Mouse (Mus musculus): ENCODE measurements around the gene Wnt4.

Wnt4 gene

DNA sequence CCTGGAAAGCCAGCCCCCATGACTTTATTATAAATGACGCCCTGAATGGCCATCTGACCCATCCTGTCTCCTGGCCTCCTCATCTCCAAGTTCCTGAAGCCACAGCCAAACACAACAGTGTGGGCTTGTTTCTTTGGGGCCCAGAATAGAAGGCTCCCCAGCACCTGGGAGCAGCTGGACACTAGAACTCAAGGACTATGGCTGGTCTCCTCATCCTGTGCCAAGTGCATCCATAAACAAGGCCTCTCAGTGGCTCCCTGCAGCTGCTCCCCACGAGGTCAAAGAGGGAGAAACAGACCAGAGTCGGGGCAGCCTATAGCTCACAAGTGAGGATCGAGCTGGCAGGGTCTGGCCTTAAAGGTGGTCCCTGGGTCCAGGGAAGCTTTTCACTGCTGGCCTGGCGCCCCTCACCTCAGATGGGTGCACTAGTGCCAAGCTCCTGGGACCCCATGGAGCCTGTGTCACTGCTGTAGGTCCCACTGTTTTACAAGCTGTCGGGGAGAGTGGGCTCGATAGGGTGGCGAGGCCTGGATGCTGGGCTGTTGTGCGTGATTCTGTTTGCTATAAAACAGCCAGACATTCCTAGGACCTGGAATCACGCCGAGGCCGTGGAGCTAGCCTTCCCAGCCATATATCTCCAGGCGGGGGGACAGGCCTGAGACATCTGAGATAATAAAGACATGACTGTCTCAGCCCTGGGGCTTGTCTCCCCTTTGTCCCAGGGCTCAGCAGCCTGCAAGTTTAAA lies 28.7 kb downstream of the Wnt4 start:
- no peak for DNase-seq (ENCODE audit: low read depth in 2 of 2, low spot score in 2 of 2)

GRCm38 (mm10) chr4:137306577-137306888 lies 29.2 kb downstream of the Wnt4 start:
- DNase-seq (ENCODE audit: low read depth in 2 of 2, low spot score in 2 of 2): no peak

- DNase-seq (ENCODE audit: low read depth in 2 of 2, low spot score in 2 of 2): no peak
Observed at GRCm38 (mm10) chr4:137306991-137307706, 29.9 kb downstream of the Wnt4 start.

DNA sequence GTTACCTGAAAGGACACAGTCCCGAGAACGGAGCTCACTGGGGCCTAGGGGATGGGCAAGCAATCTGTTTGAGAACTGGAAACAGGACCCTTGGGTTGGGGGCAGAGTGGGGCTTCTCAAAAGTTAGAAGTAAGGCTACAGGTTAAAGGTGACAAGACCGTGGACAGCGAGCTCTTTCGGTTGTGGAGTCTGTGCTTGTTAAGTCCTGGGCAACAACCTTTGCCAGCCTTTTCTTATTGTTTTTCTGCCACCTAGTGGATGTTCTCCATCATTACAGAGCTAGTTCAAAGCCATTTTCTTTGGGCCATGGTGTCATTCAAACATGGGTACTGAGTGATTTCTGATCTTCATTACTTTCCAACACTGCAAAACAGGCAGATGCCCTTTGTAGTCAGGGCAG lies 31.1 kb downstream of the Wnt4 start:
- DNase-seq (ENCODE audit: low read depth in 2 of 2, low spot score in 2 of 2): peak in 1 of 2 experiments; percentile 16

DNA sequence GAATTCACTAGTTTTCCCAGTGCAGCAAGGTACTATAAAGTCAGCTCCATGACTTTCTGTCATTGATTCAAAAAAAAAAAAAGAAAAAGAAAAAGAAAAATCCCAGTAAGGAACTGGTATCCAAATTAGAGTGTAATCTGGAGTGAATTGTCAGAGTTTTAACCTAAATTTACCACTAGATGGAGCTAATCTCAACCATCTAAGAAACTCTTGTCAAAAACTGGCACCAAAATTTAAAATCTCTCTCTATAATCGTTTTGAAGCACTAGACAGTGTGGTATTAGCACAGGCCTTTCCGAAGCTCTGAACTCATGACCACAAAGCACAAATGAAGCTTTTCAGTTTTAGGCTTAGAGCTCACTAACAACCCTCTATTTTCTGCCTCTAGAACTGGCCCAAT lies 36.2 kb downstream of the Wnt4 start:
- no peak for DNase-seq (ENCODE audit: low read depth in 2 of 2, low spot score in 2 of 2)

DNA sequence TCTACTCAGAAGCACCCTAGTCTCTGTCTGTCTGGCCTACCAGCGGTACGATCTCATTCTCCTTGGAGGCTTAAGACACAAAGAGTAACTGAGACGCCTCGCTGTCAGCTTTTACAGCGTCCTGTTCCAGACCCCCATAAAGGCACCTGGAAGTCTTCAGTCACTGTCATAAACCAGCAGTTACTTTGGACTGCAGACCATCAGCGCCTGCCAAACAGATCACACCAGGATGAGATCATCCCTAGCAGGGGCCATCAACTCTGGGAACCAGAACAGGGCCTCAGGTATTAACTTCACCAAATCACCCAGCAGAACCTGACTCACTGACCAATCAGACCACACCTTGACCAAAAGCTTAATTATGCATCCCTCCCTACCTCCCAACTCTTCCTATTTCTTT lies 37.3 kb downstream of the Wnt4 start:
- no peak for DNase-seq (ENCODE audit: low read depth in 2 of 2, low spot score in 2 of 2)

- no peak for DNase-seq (ENCODE audit: low read depth in 2 of 2, low spot score in 2 of 2)
Observed at GRCm38 (mm10) chr4:137315061-137315460, 37.8 kb downstream of the Wnt4 start.

GRCm38 (mm10) chr4:137316027-137316770 lies 38.9 kb downstream of the Wnt4 start:
- DNase-seq (ENCODE audit: low read depth in 2 of 2, low spot score in 2 of 2): no peak

GRCm38 (mm10) chr4:137324926-137325325 lies 47.6 kb downstream of the Wnt4 start:
- DNase-seq (ENCODE audit: low read depth in 2 of 2, low spot score in 2 of 2): no peak

GRCm38 (mm10) chr4:137326494-137326893 lies 49.2 kb downstream of the Wnt4 start:
- no peak for DNase-seq (ENCODE audit: low read depth in 2 of 2, low spot score in 2 of 2)

DNA sequence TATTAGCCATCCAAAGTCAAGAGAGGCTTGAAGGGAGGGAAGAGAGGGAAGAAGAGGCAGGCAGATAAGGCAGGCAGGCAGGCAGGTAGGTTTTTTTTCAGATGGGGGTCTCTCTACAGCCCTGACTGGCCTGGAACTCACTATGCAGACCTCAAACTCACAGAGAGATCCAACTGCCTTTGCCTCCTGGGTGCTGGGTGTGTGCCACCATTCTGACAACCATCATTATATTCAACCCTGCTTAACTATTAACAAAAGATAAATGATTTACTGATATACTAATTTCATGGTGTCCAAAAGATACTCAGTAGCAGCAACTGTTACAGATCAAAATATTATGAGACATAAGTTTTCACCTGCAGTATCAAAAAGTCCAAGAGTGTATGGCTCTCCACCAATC lies 54.8 kb downstream of the Wnt4 start:
- no peak for DNase-seq (ENCODE audit: low read depth in 2 of 2, low spot score in 2 of 2)

DNA sequence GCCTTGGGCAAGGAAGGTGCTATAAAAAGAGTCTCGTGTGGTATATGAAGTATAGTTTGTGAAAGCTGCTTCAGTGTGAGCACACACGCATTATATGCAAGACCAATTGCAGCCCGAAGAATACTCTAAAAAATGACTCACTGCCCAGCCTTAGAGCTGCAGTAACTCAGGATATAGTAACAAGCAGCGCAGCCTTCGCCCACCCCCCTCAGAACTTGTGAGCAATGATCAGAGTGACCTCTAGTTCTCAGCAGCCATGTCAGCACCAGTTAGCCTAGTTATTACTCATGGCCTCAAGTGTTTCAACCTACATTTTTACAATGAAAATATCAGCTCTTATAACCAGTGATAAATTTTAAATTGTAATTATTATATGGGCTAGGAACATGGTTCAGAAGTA lies 59.2 kb downstream of the Wnt4 start:
- DNase-seq (ENCODE audit: low read depth in 2 of 2, low spot score in 2 of 2): no peak

DNA sequence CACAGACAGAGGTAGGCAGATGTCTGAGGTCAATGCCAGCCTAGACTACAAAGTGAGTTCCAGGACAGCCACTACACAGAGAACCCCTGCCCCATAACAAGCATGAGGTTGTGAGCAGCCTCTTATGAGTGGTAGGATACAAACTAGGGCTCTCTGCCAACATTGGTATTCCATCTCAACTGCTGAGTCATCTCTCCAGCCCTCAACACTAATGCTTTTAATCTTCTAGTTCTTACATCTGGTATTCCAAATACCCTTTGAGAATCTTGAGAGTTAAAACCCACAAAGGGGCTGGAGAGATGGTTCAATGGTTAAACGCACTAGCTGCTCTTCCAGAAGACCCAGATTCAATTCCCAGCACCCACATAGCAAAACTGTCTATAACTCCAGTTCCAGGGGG lies 62.1 kb downstream of the Wnt4 start:
- no peak for DNase-seq (ENCODE audit: low read depth in 2 of 2, low spot score in 2 of 2)

GRCm38 (mm10) chr4:137342816-137343215 lies 65.5 kb downstream of the Wnt4 start:
- no peak for DNase-seq (ENCODE audit: low read depth in 2 of 2, low spot score in 2 of 2)

DNA sequence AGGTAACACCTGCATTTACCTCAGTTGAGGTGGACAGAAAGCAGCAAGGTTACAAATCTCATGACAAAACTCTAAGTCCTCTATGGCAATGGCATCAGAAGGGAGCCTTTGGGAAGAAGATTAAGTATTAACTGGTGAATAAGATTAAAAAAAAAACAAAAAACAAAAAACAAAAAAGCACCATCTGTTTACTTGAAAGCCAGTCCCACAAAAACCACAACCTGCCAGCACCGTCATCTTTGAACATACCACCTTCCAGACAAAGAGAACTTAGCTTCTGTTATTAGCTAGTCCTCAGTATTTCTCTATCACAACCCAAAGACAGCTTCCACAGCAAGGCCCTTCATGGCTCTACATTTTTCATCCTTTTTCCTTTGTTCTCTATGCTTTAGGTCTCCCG lies 67.8 kb downstream of the Wnt4 start:
- peak in 1 of 2 experiments; percentile 11 for DNase-seq (ENCODE audit: low read depth in 2 of 2, low spot score in 2 of 2)

- peak in 1 of 2 experiments; percentile 38 for DNase-seq (ENCODE audit: low read depth in 2 of 2, low spot score in 2 of 2)
Observed at GRCm38 (mm10) chr4:137345790-137346189, 68.5 kb downstream of the Wnt4 start.
